Mouse (Mus musculus): ENCODE measurements around the gene Cpa4.

- TF ChIP-seq CTCF (IDR thresholded peaks at IDR 0.05; ENCODE audit: control insufficient read depth, insufficient read depth, insufficient read length) (no peak), FOSL1 (IDR thresholded peaks at IDR 0.05; ENCODE audit: insufficient read depth, low read length, poor library complexity, severe bottlenecking) (no peak), USF1 (IDR thresholded peaks at IDR 0.05; ENCODE audit: low read depth) (no peak), MAX (IDR thresholded peaks at IDR 0.05) (no peak), MYOG (IDR thresholded peaks at IDR 0.05; ENCODE audit: control insufficient read depth, extremely low read depth, insufficient read length) (no peak), MYOD1 (IDR thresholded peaks at IDR 0.05; ENCODE audit: control insufficient read depth, insufficient read length, low read depth) (no peak)
Measured at GRCm38 (mm10) chr6:30543077-30543476, 25.1 kb upstream of the Cpa4 start.
